Mouse (Mus musculus) embryonic fibroblast, embryonic 13.5 days (primary cell): ENCODE results near the gene Atp5d.

Source experiments
- CTCF ChIP-seq: IDR thresholded peaks from 2 replicates; pipeline ENCODE4 v1.5.1; 2011; ENCODE audit warnings: mild to moderate bottlenecking, control low read depth, low read length, moderate library complexity, borderline replicate concordance; ENCODE audit not compliant: insufficient read depth
- POLR2A ChIP-seq: IDR thresholded peaks from 2 replicates; pipeline ENCODE4 v1.6.1; 2011; ENCODE audit warnings: low read depth, mild to moderate bottlenecking, control low read depth, low read length, moderate library complexity

GRCm38 (mm10) chr10:80152873-80153260, 14.4 kb downstream of the Atp5d start:
- peak; percentile 27; the same call in 1 of the 2 replicates for TF ChIP-seq POLR2A
- TF ChIP-seq CTCF, result no peak
